Mouse (Mus musculus) thymus, postnatal 0 days (tissue): ENCODE measurements around the gene Hoxc5. TPM values are rescaled to one million over a fixed set of nuclear protein-coding genes. Genes with fewer than 3 reads are reported as not detected.
A peak's percentile ranks its signal among the peaks of the same experiment; 100 is the strongest.

Experiments
- microRNA counts: library from miRNA; unstranded; fragments of <30 nt; microRNA quantifications from one replicate; lab custom pipeline; 2015
- microRNA-seq: library from miRNA; unstranded; fragments of <30 nt; microRNA quantifications from one replicate; pipeline ENCODE4, GENCODE M21; 2016; ENCODE audit warnings: borderline number of aligned reads
- polyA plus RNA-seq: library from polyadenylated mRNA; unstranded; fragments of >200 nt; fragmentation: Nextera tagmentation; extraction: Ambion mirVana; gene quantifications from 2 replicates; pipeline ENCODE4 v1.2.1, GENCODE M21; 2015

Gene Hoxc5
- polyA plus RNA-seq, 1 experiment from 2014 or later, result 0.16 TPM

MicroRNAs within 50 kb of the gene (microRNA counts, 519-probe panel; counts per million panel counts)
- 473 counts per million, percentile 71 among the panel's probes with 10 or more counts for microRNA mmu-miR-615-3p (lab: Ali Mortazavi, UCI)
- microRNA mmu-miR-615-5p (lab: Ali Mortazavi, UCI), result 473 counts per million, percentile 71 among the panel's probes with 10 or more counts

Small RNAs within 50 kb of the gene (microRNA-seq; reads per million reads assigned to microRNA genes)
- 4.6 reads per million, percentile 3 among the genes with 10 or more reads in this experiment for gene Mir196a-2
- 20.8 reads per million, percentile 26 among the genes with 10 or more reads in this experiment for gene Mir615

Other genes with a start within 250 kb of the Hoxc5 start
- 55.9 and 58.4 TPM in 2 replicates for gene Calcoco1, start 245.3 kb upstream of the Hoxc5 start, polyA plus RNA-seq
- 0.07 TPM in 1 of 2 replicates, not detected in the other for gene Hoxc13, start 46.3 kb upstream of the Hoxc5 start, polyA plus RNA-seq
- not detected in 2 replicates for gene Hoxc12, start 30.7 kb upstream of the Hoxc5 start, polyA plus RNA-seq
- gene Hoxc11, start 13.0 kb upstream of the Hoxc5 start, polyA plus RNA-seq, result 0.09 TPM in 1 of 2 replicates, not detected in the other
- gene Hoxc10, start 647 bp upstream of the Hoxc5 start, polyA plus RNA-seq, result not detected in 2 replicates
- gene Hoxc9, start 9.0 kb downstream of the Hoxc5 start, polyA plus RNA-seq, result not detected in 2 replicates
- gene Hoxc8, start 23.2 kb downstream of the Hoxc5 start, polyA plus RNA-seq, result not detected in 2 replicates
- 0.14 TPM in 1 of 2 replicates, not detected in the other for gene Hoxc6, start 30.8 kb downstream of the Hoxc5 start, polyA plus RNA-seq
- 0.07 and 0.17 TPM in 2 replicates for gene Hoxc4, start 51.5 kb downstream of the Hoxc5 start, polyA plus RNA-seq
- gene Smug1, start 199.6 kb downstream of the Hoxc5 start, polyA plus RNA-seq, result 7.5 and 8.9 TPM in 2 replicates